ENCODE assay signal across 9 mouse cellular contexts in genomic region chr10:17367430-17367829, GRCm38 (mm10).
A peak's percentile ranks its signal among the peaks of the same experiment; 100 is the strongest.
DNase-seq lines count a peak whose midpoint lies in the region; ATAC-seq and TF ChIP-seq lines count a peak whose summit lies in the region.
"Had no signal": no experiment of that assay in that cellular context is flagged by ENCODE, and none has a peak within 500 bp of the region (broad histone marks: within the 10 kb centered on the region; RNA-seq: fewer than 3 reads in every experiment).

No protein-coding gene starts in this region.

- peak overlapping the region; percentile 42; the same call in 1 of the 2 replicates for H3K27ac ChIP-seq in brown adipose tissue, adult 24 weeks (replicated peaks; ENCODE audit: low read depth, low read length)
- H3K27ac ChIP-seq in kidney, postnatal 0 days, result no peak overlapping the region
- H3K27ac ChIP-seq in liver, embryonic 11.5 days (ENCODE audit: low read depth, low read length), result no peak overlapping the region
- H3K27ac ChIP-seq in thymus, adult 2 months (ENCODE audit: control insufficient read depth, insufficient read depth, low read length), result no peak overlapping the region
- H3K27ac ChIP-seq: limb, embryonic 10.5 days had no signal

- H3K9me3 ChIP-seq in kidney, postnatal 0 days (replicated peaks; ENCODE audit: low read length), result no peaks in the 10 kb centered on the region
- H3K9me3 ChIP-seq in liver, embryonic 11.5 days (ENCODE audit: control insufficient read depth, low read length), result no peaks in the 10 kb centered on the region
- H3K9me3 ChIP-seq: limb, embryonic 10.5 days had no signal

- H3K36me3 ChIP-seq in kidney, postnatal 0 days (ENCODE audit: insufficient read depth, low read length), result no peaks in the 10 kb centered on the region
- no peaks in the 10 kb centered on the region for H3K36me3 ChIP-seq in liver, embryonic 11.5 days (ENCODE audit: control insufficient read depth, insufficient read depth, low read length)
- H3K36me3 ChIP-seq in thymus, adult 2 months (ENCODE audit: control insufficient read depth, insufficient read depth, low read length), result no peaks in the 10 kb centered on the region
- H3K36me3 ChIP-seq: limb, embryonic 10.5 days had no signal

- ATAC-seq in frontal cortex, adult (ENCODE audit: low TSS enrichment), result peak; percentile 27; the same call in 1 of the 2 replicates
- no peak for ATAC-seq in kidney, postnatal 0 days (replicated peaks; ENCODE audit: low FRiP score, low read depth)
- ATAC-seq in liver, embryonic 11.5 days (replicated peaks; ENCODE audit: low FRiP score), result no peak

- H3K27me3 ChIP-seq in kidney, postnatal 0 days (ENCODE audit: insufficient read depth, low read length), result no peaks in the 10 kb centered on the region
- H3K27me3 ChIP-seq in liver, embryonic 11.5 days (replicated peaks; ENCODE audit: control insufficient read depth, insufficient read depth, low read length), result no peaks in the 10 kb centered on the region
- H3K27me3 ChIP-seq in thymus, adult 2 months (ENCODE audit: control insufficient read depth, insufficient read depth, low read length), result no peaks in the 10 kb centered on the region

- H3K4me3 ChIP-seq in brown adipose tissue, adult 24 weeks (ENCODE audit: insufficient read depth, low read depth, low read length), result no peak overlapping the region
- no peak overlapping the region for H3K4me3 ChIP-seq in kidney, postnatal 0 days (replicated peaks; ENCODE audit: low read depth, low read length)
- no peak overlapping the region for H3K4me3 ChIP-seq in liver, embryonic 11.5 days (ENCODE audit: low read depth, low read length)
- H3K4me3 ChIP-seq in thymus, adult 2 months (ENCODE audit: control insufficient read depth, insufficient read depth, low read length), result no peak overlapping the region
- H3K4me3 ChIP-seq: limb, embryonic 10.5 days had no signal

- no peak overlapping the region for H3K4me2 ChIP-seq in kidney, postnatal 0 days (ENCODE audit: low read length)
- no peak overlapping the region for H3K4me2 ChIP-seq in liver, embryonic 11.5 days

- TF ChIP-seq POLR2A in thymus, adult 2 months (IDR thresholded peaks at IDR 0.05; ENCODE audit: control insufficient read depth, extremely low read depth, insufficient read depth, low read length, poor library complexity), result no peak

- DNase-seq in frontal cortex, postnatal 25 days (ENCODE audit: low spot score in 2 of 2), result no peak
- DNase-seq in kidney, adult 9 months, result peak; percentile 38
- DNase-seq in kidney, adult 18-20 months, result no peak
- DNase-seq in kidney, postnatal 0 days (ENCODE audit: low spot score), result peak; percentile 22
- no peak for DNase-seq in liver, embryonic 11.5 days (ENCODE audit: low spot score)
- DNase-seq in thymus, adult 2 months, result no peak

- TF ChIP-seq CTCF in kidney, postnatal 0 days (IDR thresholded peaks at IDR 0.05; ENCODE audit: low read depth), result no peak
- no peak for TF ChIP-seq CTCF in thymus, adult 2 months (IDR thresholded peaks at IDR 0.05; ENCODE audit: borderline replicate concordance, control insufficient read depth, extremely low read depth, insufficient read depth, low read length, poor library complexity)

- no peak overlapping the region for H3K9ac ChIP-seq in kidney, postnatal 0 days (ENCODE audit: low read depth, low read length)
- H3K9ac ChIP-seq in liver, embryonic 11.5 days (ENCODE audit: low read depth, low read length), result no peak overlapping the region

- H3K4me1 ChIP-seq in brown adipose tissue, adult 24 weeks (ENCODE audit: control insufficient read depth, insufficient read depth, insufficient read length, low read length), result peaks cover 7% of the 10 kb centered on the region
- H3K4me1 ChIP-seq in kidney, postnatal 0 days (replicated peaks; ENCODE audit: insufficient read depth, low read length), result peaks cover 5% of the 10 kb centered on the region
- H3K4me1 ChIP-seq in liver, embryonic 11.5 days (replicated peaks; ENCODE audit: control insufficient read depth, insufficient read depth, low read length), result no peaks in the 10 kb centered on the region
- no peaks in the 10 kb centered on the region for H3K4me1 ChIP-seq in thymus, adult 2 months (replicated peaks; ENCODE audit: control insufficient read depth, insufficient read depth, low read length)

Comparison
In these comparisons a context has a peak if more than half of its experiments do, and no peak if none do; other contexts are left out.
1. DNase-seq: peak in kidney, adult 9 months (single experiment) and kidney, postnatal 0 days (single experiment); none in frontal cortex, postnatal 25 days (0 of 2), kidney, adult 18-20 months (single experiment), liver, embryonic 11.5 days (single experiment) and thymus, adult 2 months (single experiment).